Mouse (Mus musculus) gastrocnemius, postnatal 36 days (tissue): ENCODE measurements around the gene Kantr. TPM values are rescaled to one million over a fixed set of nuclear protein-coding genes. Genes with fewer than 3 reads are reported as not detected.
"Not testable (repeated sequence)": the region's sequence is repeated elsewhere in the genome, so short reads cannot be mapped to it uniquely, and the experiment has no call there.

Experiments
- DNase-seq, 2 experiments: peaks; one replicate each; pipeline ENCODE4 v3.0.0; 2022
- intact Hi-C: fragments of 180-260 bp; cut with DNase I; formaldehyde crosslinking; loops from one replicate; pipeline ENCODE4 v1.15.1; 2025
- total RNA-seq, 2 experiments: library from RNA; stranded (reverse); gene quantifications; 2 replicates each; pipeline ENCODE4 v1.2.3; 2021

The Kantr gene
- total RNA-seq, 2 experiments from 2014 or later = 1.6 to 2.3 TPM

DNA sequence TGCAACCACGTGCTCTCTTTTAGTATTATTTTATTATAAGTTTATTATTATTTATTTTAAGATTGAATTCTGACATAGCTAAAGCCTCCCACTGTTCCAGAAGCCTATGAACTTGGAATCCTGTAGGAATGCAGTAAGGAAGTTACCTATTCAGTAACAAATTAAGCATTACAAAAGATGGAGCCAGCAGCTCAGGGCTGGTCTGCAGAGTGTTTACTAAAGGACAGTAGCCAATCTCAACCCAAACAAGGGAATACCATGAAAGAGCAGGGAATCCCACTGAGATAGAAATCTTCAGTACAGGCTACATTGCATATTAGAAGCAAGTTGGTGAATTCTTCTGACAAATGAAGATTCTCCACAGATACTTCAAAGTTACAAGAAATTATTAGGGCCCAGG is 40.3 kb downstream of the Kantr start:
- intact Hi-C loops, DNase-seq: not testable (repeated sequence)

DNA sequence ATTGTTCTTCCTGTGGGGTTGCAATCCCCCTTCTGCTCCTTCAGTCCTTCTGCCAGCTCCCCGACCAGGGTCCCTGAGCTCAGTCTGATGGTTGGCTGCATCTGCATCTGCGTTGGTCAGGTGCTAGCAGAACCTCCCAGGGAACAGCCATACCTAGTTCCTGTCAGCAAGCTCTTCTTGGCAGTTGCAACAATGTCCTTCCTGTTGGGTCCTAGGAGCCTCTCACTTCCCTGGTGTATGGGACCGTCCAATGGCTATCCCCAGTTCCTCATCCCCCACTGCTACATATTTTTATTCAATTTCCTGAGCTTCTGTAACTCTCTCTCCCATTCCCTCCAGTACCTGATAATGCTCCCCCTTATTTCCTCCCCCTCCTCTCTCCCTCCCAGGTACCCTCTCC is 42.5 kb downstream of the Kantr start:
- intact Hi-C loops = no loop called here
- no peak for DNase-seq

GRCm38 (mm10) chrX:152279384-152279783 is 47.9 kb downstream of the Kantr start:
- no peak for DNase-seq
- intact Hi-C loops = no loop called here

- intact Hi-C loops = no loop called here
These were observed 56.1 kb downstream of the Kantr start for GRCm38 (mm10) chrX:152271189-152271588.

More at GRCm38 (mm10) chrX:152271189-152271588, 56.1 kb downstream of the Kantr start:
- DNase-seq = no peak

Other genes starting within 250 kb of the Kantr start
- 10 to 100 TPM; 17.2 to 20.8 TPM for gene Iqsec2, start 183.2 kb downstream of the Kantr start, total RNA-seq
- 10 to 100 TPM; 15.8 to 26.4 TPM for gene Kdm5c, start 94.5 kb downstream of the Kantr start, total RNA-seq
- gene Tspyl2, start 14.9 kb upstream of the Kantr start, total RNA-seq = 10 to 100 TPM in 1 of 2 experiments, 1 to 10 TPM in 1; 9.1 to 11.4 TPM
- under 1 TPM; 0.28 to 0.84 TPM for gene Gpr173, start 41.2 kb upstream of the Kantr start, total RNA-seq
- not detected for gene Cldn34a, start 235.8 kb upstream of the Kantr start, total RNA-seq